Mouse (Mus musculus) lung, postnatal 0 days (tissue): Measurements from ENCODE around the gene Cenph. TPM values are rescaled to one million over a fixed set of nuclear protein-coding genes. Genes with fewer than 3 reads are reported as not detected.
"Not testable (repeated sequence)": the region's sequence is repeated elsewhere in the genome, so short reads cannot be mapped to it uniquely, and the experiment has no call there.

Experiments
- ATAC-seq: fragments of 200-750 bp; cut with Nextera tagmentation; 2 replicates; pipeline ENCODE4 v1.8.0; 2017; ENCODE audit warnings: moderate library complexity
- DNase-seq: peaks from one replicate; pipeline ENCODE4 v3.0.0-alpha.2; 2016; ENCODE audit warnings: low spot score
- H3K27ac ChIP-seq: fragments of 300-500 bp; sonication (generic); 2 replicates; pipeline ENCODE4 v1.5.1; 2014; ENCODE audit warnings: antibody characterized with exemption, mild to moderate bottlenecking, low read length, mixed read lengths
- H3K27me3 ChIP-seq: fragments of 300-500 bp; sonication (generic); replicated peaks from 2 replicates; pipeline ENCODE4 v1.6.1; 2014; ENCODE audit warnings: low read length, mixed read lengths; ENCODE audit not compliant: insufficient read depth
- H3K36me3 ChIP-seq: fragments of 300-500 bp; sonication (generic); 2 replicates; pipeline ENCODE4 v1.6.1; 2014; ENCODE audit warnings: low read length, mixed read lengths; ENCODE audit not compliant: insufficient read depth
- H3K4me1 ChIP-seq: fragments of 300-500 bp; sonication (generic); 2 replicates; pipeline ENCODE4 v1.6.1; 2014; ENCODE audit warnings: antibody characterized with exemption, low read depth, low read length, mixed read lengths; ENCODE audit not compliant: insufficient read depth
- H3K4me2 ChIP-seq: fragments of 300-500 bp; sonication (generic); replicated peaks from 2 replicates; pipeline ENCODE4 v1.6.1; 2014; ENCODE audit warnings: low read depth, mild to moderate bottlenecking, low read length, moderate library complexity, mixed read lengths
- H3K4me3 ChIP-seq: fragments of 300-500 bp; sonication (generic); 2 replicates; pipeline ENCODE4 v1.5.1; 2014; ENCODE audit warnings: low read depth, low read length
- H3K9ac ChIP-seq: fragments of 300-500 bp; sonication (generic); replicated peaks from 2 replicates; pipeline ENCODE4 v1.6.1; 2014; ENCODE audit warnings: low read depth, mild to moderate bottlenecking
- H3K9me3 ChIP-seq: fragments of 300-500 bp; sonication (generic); 2 replicates; pipeline ENCODE4 v1.6.1; 2016; ENCODE audit warnings: low read length, mixed read lengths
- CTCF ChIP-seq: IDR thresholded peaks from 2 replicates; pipeline ENCODE4 v1.5.1; 2016; ENCODE audit warnings: antibody characterized with exemption, mild to moderate bottlenecking
- EP300 ChIP-seq: IDR thresholded peaks from 2 replicates; pipeline ENCODE4 v1.6.1; 2016; ENCODE audit warnings: antibody characterized with exemption, mild to moderate bottlenecking, control low read depth
- WGBS: fragments of 180-500 bp; shearing (Covaris S2); extraction: QIAGEN DNeasy Blood & Tissue Kit; methylation state at CpG from one replicate; pipeline ENCODE4 v1.1.7; 2014; 5-methylcytosine and 5-hydroxymethylcytosine counted together
- polyA plus RNA-seq: library from polyadenylated mRNA; unstranded; fragments of >200 nt; fragmentation: Nextera tagmentation; extraction: Ambion mirVana; gene quantifications from 2 replicates; pipeline ENCODE4 v1.2.1, GENCODE M21; 2015

Cenph gene
- polyA plus RNA-seq, 1 experiment from 2014 or later = 2.5 TPM

GRCm38 (mm10) chr13:100797171-100797570 is 21.5 kb upstream of the Cenph start:
- H3K9me3 ChIP-seq = no peaks in the 10 kb centered on the region
- DNase-seq = no peak
- no peak overlapping the region for H3K4me3 ChIP-seq
- no peak for TF ChIP-seq CTCF
- no peak for TF ChIP-seq EP300
- ATAC-seq = no peak
- H3K27ac ChIP-seq = no peak overlapping the region
- no peak overlapping the region for H3K4me2 ChIP-seq
- no peaks in the 10 kb centered on the region for H3K27me3 ChIP-seq
- H3K4me1 ChIP-seq = no peaks in the 10 kb centered on the region
- H3K9ac ChIP-seq = no peak overlapping the region
- H3K36me3 ChIP-seq = no peaks in the 10 kb centered on the region
- 87% methylated on average over 6 of the region's 6 CpGs for WGBS

DNA sequence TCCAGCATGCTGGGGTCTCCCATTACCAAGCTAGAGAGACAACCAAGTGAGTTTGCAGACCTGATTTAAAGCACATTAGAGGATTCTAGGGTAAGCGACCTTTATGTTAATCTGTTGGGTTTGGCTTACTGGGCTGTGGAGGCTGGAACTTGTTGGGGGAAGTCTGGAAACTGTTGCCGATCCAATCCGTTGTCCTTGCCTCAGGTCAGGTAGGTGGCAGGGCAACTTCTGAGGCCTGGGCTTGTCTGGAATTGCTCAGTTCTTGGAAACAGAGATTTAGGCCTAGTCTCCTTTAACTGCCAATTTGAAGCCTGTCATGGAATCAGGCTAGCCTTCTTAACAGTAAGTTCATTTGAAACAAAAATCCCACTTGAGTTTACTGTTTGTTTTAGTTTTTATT is 13.4 kb upstream of the Cenph start:
- H3K4me1 ChIP-seq = no peaks in the 10 kb centered on the region
- ATAC-seq (no peak), DNase-seq (no peak)
- 80% methylated on average over 3 of the region's 3 CpGs for WGBS
- H3K27me3 ChIP-seq = no peaks in the 10 kb centered on the region
- TF ChIP-seq EP300 (no peak), CTCF (no peak)
- H3K4me2 ChIP-seq = no peak overlapping the region
- H3K4me3 ChIP-seq = no peak overlapping the region
- H3K9ac ChIP-seq = no peak overlapping the region
- H3K36me3 ChIP-seq = no peaks in the 10 kb centered on the region
- H3K9me3 ChIP-seq = no peaks in the 10 kb centered on the region
- no peak overlapping the region for H3K27ac ChIP-seq

DNA sequence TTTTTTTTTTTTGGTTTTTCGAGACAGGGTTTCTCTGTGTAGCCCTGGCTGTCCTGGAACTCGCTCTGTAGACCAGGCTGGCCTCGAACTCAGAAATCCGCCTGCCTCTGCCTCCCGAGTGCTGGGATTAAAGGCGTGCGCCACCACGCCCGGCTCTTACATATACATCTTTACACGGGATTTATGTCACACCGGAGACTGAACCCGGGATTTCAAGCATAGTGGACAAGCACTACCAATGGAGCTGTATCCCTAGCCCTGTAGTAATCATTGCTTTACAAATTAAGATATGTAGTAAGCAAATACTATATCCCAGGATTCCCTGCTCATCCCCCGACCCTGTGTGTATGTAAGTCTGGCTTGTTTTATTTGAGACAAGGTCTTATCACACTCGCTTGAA is 12.4 kb upstream of the Cenph start:
- not testable (repeated sequence) for DNase-seq, H3K4me3 ChIP-seq, H3K9me3 ChIP-seq, H3K9ac ChIP-seq, H3K27ac ChIP-seq, H3K4me2 ChIP-seq, H3K36me3 ChIP-seq, ATAC-seq, H3K27me3 ChIP-seq, H3K4me1 ChIP-seq
- WGBS = 92% methylated on average over 11 of the region's 14 CpGs

- Histone ChIP-seq H3K9ac (no peak overlapping the region), H3K27ac (no peak overlapping the region), H3K27me3 (no peaks in the 10 kb centered on the region), H3K4me1 (no peaks in the 10 kb centered on the region), H3K36me3 (no peaks in the 10 kb centered on the region), H3K4me2 (no peak overlapping the region), H3K9me3 (no peaks in the 10 kb centered on the region), H3K4me3 (no peak overlapping the region)
- TF ChIP-seq CTCF (no peak), EP300 (no peak)
- DNase-seq (peak; percentile 51), ATAC-seq (no peak)
- 55% methylated on average over 6 of the region's 6 CpGs for WGBS
Measured at GRCm38 (mm10) chr13:100787316-100788010, 11.8 kb upstream of the Cenph start.

DNA sequence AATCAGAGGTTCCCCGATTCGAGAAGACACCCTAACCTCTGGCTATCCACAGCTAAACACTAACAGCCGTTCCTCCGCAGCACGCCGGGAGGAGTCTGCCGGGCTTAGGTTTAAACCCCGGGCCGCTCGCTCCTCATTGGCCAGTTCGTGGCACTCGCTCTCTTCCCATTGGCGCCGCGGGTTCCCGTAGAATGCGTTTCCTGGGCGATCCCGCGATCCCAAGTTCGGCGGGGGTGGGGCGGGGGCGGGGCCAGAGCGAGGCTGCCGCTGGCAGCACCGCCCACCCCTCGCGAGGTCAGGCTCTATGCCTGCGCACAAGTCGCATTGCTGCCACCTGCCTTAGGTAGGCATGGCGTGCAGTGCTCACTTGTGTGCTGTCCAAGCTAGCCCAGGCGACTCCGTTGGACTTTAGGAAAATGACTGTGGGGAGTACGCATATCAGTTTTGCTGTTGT is 10.7 kb upstream of the Cenph start, which contains the start of gene Ccnb1:
Gene Ccnb1, minus strand, starts transcription at position 157 of the 454 bp plus-strand sequence.
- TF ChIP-seq EP300 = no peak
- peak; percentile 64 for TF ChIP-seq CTCF
- Histone ChIP-seq H3K4me1 (no peaks in the 10 kb centered on the region), H3K27me3 (no peaks in the 10 kb centered on the region), H3K27ac (no peak within 1 kb of the TSS), H3K4me3 (peak within 1 kb of the TSS; percentile 62), H3K4me2 (peak within 1 kb of the TSS; percentile 100), H3K9ac (peak within 1 kb of the TSS; percentile 32; the same call in 1 of the 2 replicates), H3K36me3 (no peaks in the 10 kb centered on the region), H3K9me3 (no peaks in the 10 kb centered on the region)
- peak; percentile 98 for ATAC-seq
- DNase-seq = peak; percentile 97
- WGBS = 1% methylated on average over 31 of the region's 35 CpGs

DNA sequence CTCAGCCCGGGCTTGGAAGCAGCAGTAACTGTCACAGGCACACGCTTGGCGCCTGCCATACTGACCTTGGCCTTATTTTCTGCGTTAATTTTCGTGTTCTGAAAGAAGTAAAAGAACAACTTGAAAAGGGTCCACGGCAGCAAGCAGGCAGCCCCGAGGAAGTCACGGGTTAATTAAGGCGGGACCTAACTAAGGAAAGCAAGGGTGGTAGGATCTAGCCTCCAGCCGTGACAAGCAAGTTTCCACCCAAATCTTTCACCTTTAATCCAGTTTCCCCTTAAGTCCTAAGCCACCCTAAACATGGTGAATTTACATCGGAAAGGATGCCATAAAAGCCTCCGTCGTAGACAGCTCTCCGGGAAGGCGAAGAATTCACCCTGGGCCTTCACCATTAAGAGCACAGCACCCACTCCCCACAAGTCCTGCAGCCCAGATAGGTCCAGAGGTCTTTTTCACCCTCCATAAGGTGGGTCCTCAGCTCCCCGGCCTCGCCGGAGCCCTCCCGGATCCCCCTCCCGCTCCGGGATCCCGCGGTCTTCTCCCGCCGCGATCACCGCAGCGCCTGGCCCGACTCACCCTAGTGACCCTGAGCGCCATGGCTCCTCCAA is 10.2 kb upstream of the Cenph start:
- Histone ChIP-seq H3K9ac (peak overlapping the region; percentile 32; the same call in 1 of the 2 replicates), H3K27ac (no peak overlapping the region), H3K9me3 (no peaks in the 10 kb centered on the region), H3K27me3 (no peaks in the 10 kb centered on the region), H3K4me2 (peak overlapping the region; percentile 100), H3K4me3 (peak overlapping the region; percentile 62), H3K36me3 (no peaks in the 10 kb centered on the region), H3K4me1 (no peaks in the 10 kb centered on the region)
- ATAC-seq = no peak
- DNase-seq = peak; percentile 13
- TF ChIP-seq CTCF (no peak), EP300 (no peak)
- under 1% methylated on average over 30 of the region's 30 CpGs for WGBS
